Mouse (Mus musculus) neural tube, embryonic 14.5 days (tissue): ENCODE measurements around the gene Morn3. TPM values are rescaled to one million over a fixed set of nuclear protein-coding genes. Genes with fewer than 3 reads are reported as not detected.

Experiments
- ATAC-seq: fragments of 200-750 bp; cut with Nextera tagmentation; 2 replicates; pipeline ENCODE4 v1.8.0; 2017; ENCODE audit warnings: low read depth, mild to moderate bottlenecking, moderate TSS enrichment, moderate library complexity
- H3K27ac ChIP-seq: fragments of 300-500 bp; sonication (generic); 2 replicates; pipeline ENCODE4 v1.5.1; 2014; ENCODE audit warnings: low read depth, mild to moderate bottlenecking, control low read depth, low read length, moderate library complexity, mixed read lengths
- H3K27me3 ChIP-seq: fragments of 300-500 bp; sonication (generic); 2 replicates; pipeline ENCODE4 v1.6.1; 2014; ENCODE audit warnings: low read length; ENCODE audit not compliant: control insufficient read depth, insufficient read depth
- H3K36me3 ChIP-seq: fragments of 300-500 bp; sonication (generic); 2 replicates; pipeline ENCODE4 v1.6.1; 2014; ENCODE audit warnings: low read length, mixed read lengths; ENCODE audit not compliant: control insufficient read depth, insufficient read depth
- H3K4me1 ChIP-seq: fragments of 300-500 bp; sonication (generic); 2 replicates; pipeline ENCODE4 v1.6.1; 2014; ENCODE audit warnings: low read length; ENCODE audit not compliant: control insufficient read depth, insufficient read depth
- H3K4me2 ChIP-seq: fragments of 300-500 bp; sonication (generic); 2 replicates; pipeline ENCODE4 v1.6.1; 2014; ENCODE audit warnings: mild to moderate bottlenecking, low read depth, low read length, control low read depth
- H3K4me3 ChIP-seq: fragments of 300-500 bp; sonication (generic); 2 replicates; pipeline ENCODE4 v1.5.1; 2014; ENCODE audit warnings: low read depth, low read length, control low read depth, mixed read lengths
- H3K9ac ChIP-seq: fragments of 300-500 bp; sonication (generic); replicated peaks from 2 replicates; pipeline ENCODE4 v1.6.1; 2014; ENCODE audit warnings: low read depth, mild to moderate bottlenecking, control low read depth, low read length, mixed read lengths
- H3K9me3 ChIP-seq: fragments of 300-500 bp; sonication (generic); 2 replicates; pipeline ENCODE4 v1.6.1; 2016; ENCODE audit warnings: low read length; ENCODE audit not compliant: control insufficient read depth
- WGBS: fragments of 180-500 bp; shearing (Covaris S2); extraction: QIAGEN DNeasy Blood & Tissue Kit; methylation state at CpG from one replicate; pipeline ENCODE4 v1.1.7; 2014; 5-methylcytosine and 5-hydroxymethylcytosine counted together
- polyA plus RNA-seq: library from polyadenylated mRNA; unstranded; fragments of >200 nt; fragmentation: Nextera tagmentation; extraction: Ambion mirVana; gene quantifications from 2 replicates; pipeline ENCODE4 v1.2.1, GENCODE M21; 2014

The Morn3 gene
- polyA plus RNA-seq, 1 experiment from 2014 or later, result 0.37 TPM

GRCm38 (mm10) chr5:123009873-123010272, 36.9 kb downstream of the Morn3 start:
- H3K9me3 ChIP-seq, result no peaks in the 10 kb centered on the region
- no peak overlapping the region for H3K27ac ChIP-seq
- no peak overlapping the region for H3K4me2 ChIP-seq
- H3K4me3 ChIP-seq, result no peak overlapping the region
- H3K36me3 ChIP-seq, result no peaks in the 10 kb centered on the region
- no peaks in the 10 kb centered on the region for H3K27me3 ChIP-seq
- H3K9ac ChIP-seq, result no peak overlapping the region
- H3K4me1 ChIP-seq, result no peaks in the 10 kb centered on the region
- no peak for ATAC-seq
- WGBS, result 64% methylated on average over 11 of the region's 11 CpGs

- no peaks in the 10 kb centered on the region for H3K4me1 ChIP-seq
- H3K9me3 ChIP-seq, result no peaks in the 10 kb centered on the region
- 75% methylated on average over 7 of the region's 7 CpGs for WGBS
Measured at GRCm38 (mm10) chr5:123008877-123009493, 37.8 kb downstream of the Morn3 start.

GRCm38 (mm10) chr5:123005716-123006592, 40.9 kb downstream of the Morn3 start:
- H3K27ac ChIP-seq, result peak overlapping the region; percentile 23; the same call in 1 of the 2 replicates
- no peaks in the 10 kb centered on the region for H3K9me3 ChIP-seq
- H3K9ac ChIP-seq, result no peak overlapping the region
- no peaks in the 10 kb centered on the region for H3K27me3 ChIP-seq
- 60% methylated on average over 19 of the region's 19 CpGs for WGBS
- no peak for ATAC-seq
- H3K36me3 ChIP-seq, result no peaks in the 10 kb centered on the region
- no peaks in the 10 kb centered on the region for H3K4me1 ChIP-seq
- no peak overlapping the region for H3K4me3 ChIP-seq
- no peak overlapping the region for H3K4me2 ChIP-seq

More at GRCm38 (mm10) chr5:123008877-123009493, 37.8 kb downstream of the Morn3 start:
- no peak overlapping the region for H3K9ac ChIP-seq
- H3K4me3 ChIP-seq, result no peak overlapping the region
- no peaks in the 10 kb centered on the region for H3K27me3 ChIP-seq
- no peaks in the 10 kb centered on the region for H3K36me3 ChIP-seq
- H3K27ac ChIP-seq, result no peak overlapping the region
- H3K4me2 ChIP-seq, result no peak overlapping the region
- ATAC-seq, result no peak

- H3K9ac ChIP-seq, result no peak overlapping the region
- H3K4me3 ChIP-seq, result no peak overlapping the region
- no peak overlapping the region for H3K4me2 ChIP-seq
- no peaks in the 10 kb centered on the region for H3K4me1 ChIP-seq
- no peaks in the 10 kb centered on the region for H3K27me3 ChIP-seq
- H3K9me3 ChIP-seq, result no peaks in the 10 kb centered on the region
- no peak for ATAC-seq
- no peaks in the 10 kb centered on the region for H3K36me3 ChIP-seq
- 83% methylated on average over 1 of the region's 1 CpGs for WGBS
- H3K27ac ChIP-seq, result no peak overlapping the region
Measured at GRCm38 (mm10) chr5:123000901-123001300, 45.9 kb downstream of the Morn3 start.

GRCm38 (mm10) chr5:122997205-122998204, 49.3 kb downstream of the Morn3 start:
- no peaks in the 10 kb centered on the region for H3K36me3 ChIP-seq
- no peak overlapping the region for H3K9ac ChIP-seq
- no peaks in the 10 kb centered on the region for H3K4me1 ChIP-seq
- 85% methylated on average over 18 of the region's 18 CpGs for WGBS
- no peaks in the 10 kb centered on the region for H3K27me3 ChIP-seq
- no peak for ATAC-seq
- no peak overlapping the region for H3K27ac ChIP-seq
- no peaks in the 10 kb centered on the region for H3K9me3 ChIP-seq
- H3K4me3 ChIP-seq, result no peak overlapping the region
- no peak overlapping the region for H3K4me2 ChIP-seq

GRCm38 (mm10) chr5:122994910-122995309, 51.9 kb downstream of the Morn3 start:
- H3K36me3 ChIP-seq, result no peaks in the 10 kb centered on the region
- H3K4me1 ChIP-seq, result peaks cover 6% of the 10 kb centered on the region; the same call in 1 of the 2 replicates
- H3K4me3 ChIP-seq, result no peak overlapping the region
- no peaks in the 10 kb centered on the region for H3K27me3 ChIP-seq
- no peak for ATAC-seq
- WGBS, result 0% methylated on average over 1 of the region's 1 CpGs
- no peak overlapping the region for H3K4me2 ChIP-seq
- no peak overlapping the region for H3K27ac ChIP-seq
- no peak overlapping the region for H3K9ac ChIP-seq
- no peaks in the 10 kb centered on the region for H3K9me3 ChIP-seq

- H3K36me3 ChIP-seq, result no peaks in the 10 kb centered on the region
- 0 out of 2 replicates have a peak, but pooled peaks have one; percentile 74 for ATAC-seq
- no peaks in the 10 kb centered on the region for H3K27me3 ChIP-seq
- no peak overlapping the region for H3K9ac ChIP-seq
- H3K4me1 ChIP-seq, result peaks cover 11% of the 10 kb centered on the region; the same call in 1 of the 2 replicates
- H3K4me2 ChIP-seq, result peak overlapping the region; percentile 16; the same call in 1 of the 2 replicates
- no peak overlapping the region for H3K4me3 ChIP-seq
- 9% methylated on average over 5 of the region's 5 CpGs for WGBS
- no peak overlapping the region for H3K27ac ChIP-seq
- H3K9me3 ChIP-seq, result no peaks in the 10 kb centered on the region
Measured at GRCm38 (mm10) chr5:122994303-122994846, 52.4 kb downstream of the Morn3 start.

GRCm38 (mm10) chr5:122993811-122994210, 53.0 kb downstream of the Morn3 start:
- WGBS, result 66% methylated on average over 2 of the region's 2 CpGs
- Histone ChIP-seq H3K4me1 (peaks cover 11% of the 10 kb centered on the region; the same call in 1 of the 2 replicates), H3K4me3 (no peak overlapping the region), H3K4me2 (peak overlapping the region; percentile 16; the same call in 1 of the 2 replicates), H3K27me3 (no peaks in the 10 kb centered on the region), H3K36me3 (no peaks in the 10 kb centered on the region), H3K9me3 (no peaks in the 10 kb centered on the region), H3K27ac (no peak overlapping the region), H3K9ac (no peak overlapping the region)
- ATAC-seq, result no peak
